Mouse (Mus musculus) heart, embryonic 16.5 days (tissue): ENCODE measurements at regions not wholly inside any gene's neighbourhood (a gene's known extent, or its start where the extent isn't known, plus 50 kb on each side); places are given as distances from the start of the nearest gene placed in this dataset.

Experiments
- ATAC-seq: fragments of 200-750 bp; cut with Nextera tagmentation; replicated peaks from 2 replicates; pipeline ENCODE4 v1.8.0; 2017; ENCODE audit warnings: moderate number of reproducible peaks; ENCODE audit not compliant: insufficient read depth, low FRiP score; ENCODE audit errors: extremely low read depth
- H3K27ac ChIP-seq: fragments of 300-500 bp; sonication (generic); 2 replicates; pipeline ENCODE4 v1.5.1; 2014; ENCODE audit warnings: mild to moderate bottlenecking, low read length, control low read depth, moderate library complexity
- H3K27me3 ChIP-seq: fragments of 300-500 bp; sonication (generic); 2 replicates; pipeline ENCODE4 v1.6.1; 2014; ENCODE audit warnings: low read length, mixed read lengths; ENCODE audit not compliant: control insufficient read depth, insufficient read depth
- H3K36me3 ChIP-seq: fragments of 300-500 bp; sonication (generic); 2 replicates; pipeline ENCODE4 v1.6.1; 2014; ENCODE audit not compliant: control insufficient read depth, insufficient read depth
- H3K4me1 ChIP-seq: fragments of 300-500 bp; sonication (generic); 2 replicates; pipeline ENCODE4 v1.6.1; 2014; ENCODE audit warnings: low read length, mixed read lengths; ENCODE audit not compliant: control insufficient read depth, insufficient read depth
- H3K4me2 ChIP-seq: fragments of 300-500 bp; sonication (generic); 2 replicates; pipeline ENCODE4 v1.6.1; 2014; ENCODE audit warnings: low read depth, mild to moderate bottlenecking, control low read depth, low read length
- H3K4me3 ChIP-seq: fragments of 300-500 bp; sonication (generic); 2 replicates; pipeline ENCODE4 v1.5.1; 2014; ENCODE audit warnings: mild to moderate bottlenecking, control low read depth, low read length
- H3K9ac ChIP-seq: fragments of 300-500 bp; sonication (generic); 2 replicates; pipeline ENCODE4 v1.6.1; 2014; ENCODE audit warnings: low read length, control low read depth
- H3K9me3 ChIP-seq: fragments of 300-500 bp; sonication (generic); replicated peaks from 2 replicates; pipeline ENCODE4 v1.6.1; 2016; ENCODE audit warnings: low read length; ENCODE audit not compliant: control insufficient read depth
- WGBS: fragments of 180-500 bp; shearing (Covaris S2); extraction: QIAGEN DNeasy Blood & Tissue Kit; methylation state at CpG from one replicate; pipeline ENCODE4 v1.1.7; 2014; 5-methylcytosine and 5-hydroxymethylcytosine counted together

DNA sequence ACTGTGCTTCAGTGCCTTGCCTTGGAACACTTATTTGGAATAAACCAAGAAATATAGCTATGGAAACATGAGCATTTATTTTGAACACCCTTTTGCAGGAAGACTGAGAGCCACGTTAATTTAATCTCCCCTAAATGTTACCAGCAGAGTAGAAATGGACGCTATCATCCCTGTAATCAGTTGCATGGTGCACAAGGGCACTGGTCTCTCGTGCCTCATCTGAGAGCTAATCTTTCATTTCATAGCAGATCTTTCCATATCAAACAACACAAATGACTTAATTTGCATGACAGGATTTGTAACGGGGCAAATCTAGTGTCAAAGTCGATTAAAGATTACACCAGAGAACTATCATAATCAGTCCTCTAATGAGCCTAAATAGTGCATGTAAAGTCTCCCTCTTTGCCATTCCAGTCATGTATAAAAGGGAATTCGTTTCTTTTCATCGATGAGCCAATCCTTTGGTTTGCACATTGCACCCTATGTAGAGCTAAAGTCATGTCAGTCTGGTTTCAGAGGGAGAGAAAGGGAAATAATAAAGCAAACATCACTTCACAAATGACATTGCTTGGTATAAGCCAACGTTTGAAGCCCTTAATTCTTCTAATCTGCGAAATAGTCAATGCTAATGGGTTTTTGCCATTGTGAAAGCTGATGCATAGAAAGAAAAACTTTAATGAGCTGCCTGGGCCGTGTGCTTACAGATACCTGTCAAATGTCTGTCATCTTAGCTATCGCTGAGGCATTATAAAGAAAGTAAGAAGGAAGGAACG is 198.7 kb upstream of the Sp8 start:
- 77% methylated on average over 12 of the region's 12 CpGs for WGBS
- Histone ChIP-seq H3K4me1 (no peaks in the 10 kb centered on the region), H3K9me3 (no peaks in the 10 kb centered on the region), H3K36me3 (no peaks in the 10 kb centered on the region), H3K4me2 (no peak overlapping the region), H3K27ac (no peak overlapping the region), H3K9ac (no peak overlapping the region), H3K27me3 (no peaks in the 10 kb centered on the region), H3K4me3 (no peak overlapping the region)
- no peak for ATAC-seq

DNA sequence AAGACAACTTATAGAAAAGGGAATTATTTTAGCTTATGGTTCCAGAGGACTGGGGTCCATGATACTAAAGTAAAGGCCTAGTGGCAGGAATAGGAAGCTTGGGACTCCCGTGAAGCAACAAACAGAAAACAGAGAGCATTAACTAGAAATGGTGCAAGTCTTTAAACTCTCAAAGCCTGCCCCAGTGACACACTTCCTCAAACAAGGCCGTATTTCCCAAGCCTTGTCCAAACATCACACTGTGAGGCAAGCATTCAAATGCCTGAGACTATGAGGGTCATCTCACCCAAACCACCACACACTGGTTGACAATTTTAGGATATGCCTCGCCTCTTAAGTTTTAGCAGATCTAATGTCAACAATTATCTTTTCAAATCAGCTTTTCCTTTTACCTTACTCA is 205.2 kb upstream of the Sp8 start:
- no peaks in the 10 kb centered on the region for H3K9me3 ChIP-seq
- WGBS = 72% methylated on average over 3 of the region's 3 CpGs

DNA sequence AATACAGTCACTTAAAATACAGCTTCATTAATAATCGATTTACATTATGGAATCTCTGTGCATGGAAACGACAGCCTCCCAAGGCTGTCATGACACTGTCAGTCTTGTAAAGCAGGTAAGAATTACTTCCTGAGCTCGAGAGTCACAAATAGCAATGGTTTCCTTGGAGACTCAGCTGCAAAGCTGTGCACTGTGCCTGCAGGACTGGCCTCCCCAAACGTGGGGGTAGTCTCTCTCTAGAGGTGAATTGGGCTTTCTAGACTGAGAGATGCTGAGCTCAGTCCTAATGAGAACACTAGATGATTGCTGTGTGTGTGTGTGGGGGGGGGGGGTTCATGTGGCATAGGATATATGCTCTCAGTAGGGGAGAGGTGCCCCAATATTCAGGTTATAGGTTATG is 208.9 kb upstream of the Sp8 start:
- H3K4me3 ChIP-seq = no peak overlapping the region
- 51% methylated on average over 4 of the region's 4 CpGs for WGBS
- H3K36me3 ChIP-seq = no peaks in the 10 kb centered on the region
- no peaks in the 10 kb centered on the region for H3K27me3 ChIP-seq
- ATAC-seq = no peak
- H3K4me1 ChIP-seq = no peaks in the 10 kb centered on the region
- no peak overlapping the region for H3K27ac ChIP-seq
- no peak overlapping the region for H3K4me2 ChIP-seq
- H3K9me3 ChIP-seq = peaks cover 8% of the 10 kb centered on the region; the same call in 1 of the 2 replicates
- no peak overlapping the region for H3K9ac ChIP-seq

More for the DNA sequence above, 205.2 kb upstream of the Sp8 start:
- Histone ChIP-seq H3K27me3 (no peaks in the 10 kb centered on the region), H3K4me1 (no peaks in the 10 kb centered on the region), H3K4me2 (no peak overlapping the region), H3K36me3 (no peaks in the 10 kb centered on the region), H3K9ac (no peak overlapping the region), H3K4me3 (no peak overlapping the region), H3K27ac (no peak overlapping the region)
- no peak for ATAC-seq

DNA sequence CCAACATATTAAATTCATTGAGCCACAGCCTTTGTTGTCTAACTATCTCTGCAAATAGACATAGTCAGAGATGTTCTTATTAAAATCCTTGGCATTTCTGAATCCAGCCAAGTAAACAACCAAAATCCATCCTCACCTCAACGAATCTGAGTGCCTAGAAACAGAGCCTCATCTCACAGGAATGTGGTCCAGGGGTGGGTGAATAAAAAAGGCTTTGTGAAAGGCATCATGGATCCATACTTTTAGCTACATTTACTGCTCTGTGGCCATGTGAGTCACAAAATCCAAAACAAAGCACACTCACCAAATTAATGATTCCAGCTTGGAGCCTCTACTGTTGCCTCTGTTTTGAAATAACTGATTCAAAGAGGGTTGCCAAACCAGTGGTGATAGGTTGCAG is 210.7 kb upstream of the Sp8 start:
- Histone ChIP-seq H3K4me3 (no peak overlapping the region), H3K4me1 (no peaks in the 10 kb centered on the region), H3K4me2 (no peak overlapping the region), H3K27me3 (no peaks in the 10 kb centered on the region), H3K9ac (no peak overlapping the region), H3K27ac (no peak overlapping the region), H3K9me3 (peaks cover 8% of the 10 kb centered on the region; the same call in 1 of the 2 replicates), H3K36me3 (no peaks in the 10 kb centered on the region)
- ATAC-seq = no peak
- WGBS = 46% methylated on average over 1 of the region's 1 CpGs

DNA sequence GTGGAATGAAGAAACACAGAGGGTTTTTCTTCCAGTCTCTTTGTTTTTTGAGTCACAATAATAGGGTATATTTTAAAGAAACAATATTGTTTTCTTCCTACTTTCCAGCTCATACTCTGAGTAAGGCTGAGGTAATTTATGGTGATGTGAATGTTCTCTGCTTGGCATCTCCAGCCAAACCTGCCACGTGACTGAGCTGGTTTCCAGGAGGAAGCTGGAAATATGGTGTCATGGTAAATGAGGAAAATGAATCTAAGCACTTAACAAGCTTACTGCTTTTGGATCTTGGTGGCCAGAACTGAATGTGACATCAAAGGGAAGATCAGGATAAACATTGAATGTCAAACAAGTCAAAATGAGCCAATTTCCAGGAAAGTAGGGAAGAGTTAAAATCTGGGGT is 215.8 kb upstream of the Sp8 start:
- WGBS = 53% methylated on average over 1 of the region's 1 CpGs

DNA sequence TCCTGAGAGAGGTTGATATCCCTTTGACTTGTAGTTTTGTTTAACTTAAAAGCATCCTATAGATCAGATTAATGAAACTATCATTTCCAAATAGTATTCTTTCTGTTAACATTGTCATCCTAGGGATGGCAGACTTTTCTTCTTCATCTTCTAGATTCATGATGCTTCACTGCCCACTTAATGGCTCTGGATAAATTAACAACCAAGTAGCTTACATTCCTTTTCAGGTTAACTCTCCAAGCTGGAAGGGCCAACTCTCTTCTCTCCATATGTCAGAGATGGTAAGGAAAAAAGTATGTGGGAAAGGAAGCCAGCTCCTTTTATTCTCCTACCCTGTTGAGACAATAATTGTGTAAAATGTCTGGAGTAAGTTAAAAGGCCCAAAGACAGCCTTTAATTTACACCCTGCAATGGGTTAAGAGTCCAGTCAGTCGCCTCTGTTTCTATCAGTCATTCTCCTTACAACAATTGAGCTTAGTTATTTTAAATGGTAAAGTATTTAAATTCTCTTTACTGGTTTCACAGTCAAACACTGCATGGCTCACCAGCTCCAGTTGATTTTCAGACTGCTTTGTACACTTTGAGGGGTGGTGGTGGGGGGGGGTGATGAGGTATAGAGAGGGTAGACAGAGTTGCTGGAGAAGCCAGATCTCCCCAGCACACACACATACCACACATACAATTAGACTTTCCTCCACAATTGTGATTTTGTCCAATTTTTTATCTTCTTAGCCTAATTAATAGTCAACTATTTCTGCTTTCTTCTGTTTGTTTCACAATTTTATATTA is 224.2 kb upstream of the Sp8 start:
- Histone ChIP-seq H3K36me3 (no peaks in the 10 kb centered on the region), H3K27ac (peak overlapping the region; percentile 95), H3K27me3 (no peaks in the 10 kb centered on the region), H3K9ac (no peak overlapping the region), H3K4me3 (no peak overlapping the region), H3K4me1 (peaks cover 12% of the 10 kb centered on the region; the same call in 1 of the 2 replicates), H3K9me3 (no peaks in the 10 kb centered on the region), H3K4me2 (no peak overlapping the region)
- WGBS = 74% methylated on average over 1 of the region's 1 CpGs
- ATAC-seq = no peak

More for the DNA sequence above, 215.8 kb upstream of the Sp8 start:
- Histone ChIP-seq H3K9me3 (peaks cover 8% of the 10 kb centered on the region; the same call in 1 of the 2 replicates), H3K4me2 (no peak overlapping the region), H3K4me3 (no peak overlapping the region), H3K4me1 (no peaks in the 10 kb centered on the region), H3K9ac (no peak overlapping the region), H3K27ac (no peak overlapping the region), H3K36me3 (no peaks in the 10 kb centered on the region), H3K27me3 (no peaks in the 10 kb centered on the region)
- no peak for ATAC-seq

DNA sequence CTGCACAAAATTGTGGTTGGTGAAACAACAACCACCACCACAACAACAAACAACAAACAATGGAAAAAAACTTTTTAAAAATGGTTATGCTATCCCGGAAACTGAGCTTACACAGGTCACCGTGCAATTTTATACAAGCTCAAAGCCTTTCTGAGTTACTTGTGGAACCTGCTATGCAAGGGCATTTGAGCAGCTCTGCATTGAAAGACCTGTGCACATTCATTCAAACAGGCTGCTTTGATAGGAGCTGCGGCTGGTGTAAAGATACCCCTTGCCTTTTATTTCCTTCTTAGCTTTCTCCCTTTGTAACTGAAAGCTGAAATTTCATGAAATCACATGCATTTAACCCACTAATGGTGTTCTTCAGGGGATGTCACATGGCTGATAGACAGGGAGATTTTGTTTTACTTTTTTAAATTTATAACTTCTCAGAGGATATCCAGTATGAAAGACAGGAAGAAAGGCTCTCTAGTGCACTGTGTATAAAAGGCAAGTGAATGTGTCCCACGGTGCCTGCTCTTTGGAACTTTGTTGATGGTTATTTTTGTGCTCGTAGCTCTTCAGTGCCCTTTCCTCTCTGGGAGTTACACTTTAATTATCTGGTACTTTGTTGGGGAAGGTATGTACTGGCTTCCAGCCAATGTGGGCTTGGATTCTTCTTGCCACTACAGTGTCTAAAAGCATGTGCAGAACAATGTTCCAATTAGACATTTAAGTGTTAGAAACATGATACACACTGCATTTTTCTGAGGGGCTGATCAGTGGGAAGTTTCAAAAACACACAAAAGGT is 225.1 kb upstream of the Sp8 start:
- Histone ChIP-seq H3K4me2 (peak overlapping the region; percentile 16; the same call in 1 of the 2 replicates), H3K9ac (peak overlapping the region; percentile 42; the same call in 1 of the 2 replicates), H3K4me1 (peaks cover 12% of the 10 kb centered on the region; the same call in 1 of the 2 replicates), H3K9me3 (no peaks in the 10 kb centered on the region), H3K36me3 (no peaks in the 10 kb centered on the region), H3K27ac (peak overlapping the region; percentile 95), H3K27me3 (no peaks in the 10 kb centered on the region), H3K4me3 (no peak overlapping the region)
- WGBS = 29% methylated on average over 5 of the region's 5 CpGs
- peak; percentile 97 for ATAC-seq

DNA sequence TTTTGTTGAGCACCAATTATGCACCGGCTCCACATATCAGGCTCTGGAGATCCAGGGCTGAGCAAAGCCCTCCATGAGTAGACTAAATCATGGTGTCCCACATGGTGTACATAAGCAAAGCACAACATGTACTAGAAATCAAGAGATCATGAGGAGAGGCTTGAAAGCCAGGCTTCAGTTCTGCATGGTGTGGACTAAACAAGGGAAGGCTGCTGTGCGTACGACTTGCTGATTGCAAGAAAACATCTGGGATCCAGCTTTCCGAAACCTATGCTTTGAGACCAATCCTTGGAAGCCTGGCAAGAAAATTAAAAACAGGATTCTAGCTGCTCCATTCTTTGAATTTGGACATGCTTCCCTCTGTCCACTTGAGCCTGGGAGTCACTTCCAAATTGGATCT is 249.1 kb upstream of the Sp8 start:
- Histone ChIP-seq H3K4me1 (no peaks in the 10 kb centered on the region; the same call in 1 of the 2 replicates), H3K27ac (no peak overlapping the region), H3K9ac (no peak overlapping the region), H3K4me2 (no peak overlapping the region), H3K4me3 (no peak overlapping the region), H3K9me3 (0 out of 2 replicates have a peak, but pooled peaks cover 3% of the 10 kb centered on the region), H3K27me3 (no peaks in the 10 kb centered on the region), H3K36me3 (no peaks in the 10 kb centered on the region)
- ATAC-seq = no peak
- 70% methylated on average over 4 of the region's 4 CpGs for WGBS
